ENCODE assay signal across 13 mouse cellular contexts in genomic region chr8:64757956-64758355, GRCm38 (mm10).
"Had no signal": no experiment of that assay in that cellular context is flagged by ENCODE, and none has a peak within 500 bp of the region (broad histone marks: within the 10 kb centered on the region; RNA-seq: fewer than 3 reads in every experiment).

No protein-coding gene starts in this region.

- DNase-seq: liver, postnatal 0 days; lung, adult 2 months; lung, postnatal 4 days; right cerebral cortex, postnatal 14 days; thymus, adult 2 months; thymus, postnatal 25 days; thymus, postnatal 4 days had no signal

- H3K9me3 ChIP-seq: lung, embryonic 15.5 days; midbrain, embryonic 10.5 days; midbrain, embryonic 12.5 days; midbrain, embryonic 15.5 days; neural tube, embryonic 12.5 days; stomach, embryonic 15.5 days had no signal

- H3K27me3 ChIP-seq: lung, embryonic 15.5 days; midbrain, embryonic 12.5 days; midbrain, embryonic 15.5 days; neural tube, embryonic 12.5 days; stomach, embryonic 15.5 days had no signal

- H3K4me1 ChIP-seq: lung, embryonic 15.5 days; midbrain, embryonic 10.5 days; midbrain, embryonic 12.5 days; midbrain, embryonic 15.5 days; neural tube, embryonic 12.5 days; stomach, embryonic 15.5 days had no signal

- H3K4me3 ChIP-seq: lung, embryonic 15.5 days; midbrain, embryonic 10.5 days; midbrain, embryonic 12.5 days; midbrain, embryonic 15.5 days; neural tube, embryonic 12.5 days; stomach, embryonic 15.5 days had no signal

- H3K36me3 ChIP-seq: lung, embryonic 15.5 days had no signal
